Mouse (Mus musculus): Measurements from ENCODE around the gene Ngrn.

Ngrn gene

GRCm38 (mm10) chr7:80301522-80301921 is 40.5 kb downstream of the Ngrn start:
- no peak for DNase-seq (ENCODE audit: extremely low spot score, low read depth, low spot score)

GRCm38 (mm10) chr7:80307766-80308165 is 46.8 kb downstream of the Ngrn start:
- DNase-seq (ENCODE audit: extremely low spot score, low read depth, low spot score) = no peak

GRCm38 (mm10) chr7:80310771-80311170 is 49.8 kb downstream of the Ngrn start:
- DNase-seq (ENCODE audit: extremely low spot score, low read depth, low spot score) = no peak
